Mouse (Mus musculus) frontal cortex, postnatal 14 days (tissue): ENCODE measurements around the gene Ncaph.
"Not testable (repeated sequence)": the region's sequence is repeated elsewhere in the genome, so short reads cannot be mapped to it uniquely, and the experiment has no call there.

Source experiments
- DNase-seq, 2 experiments: peaks; one replicate each; pipeline ENCODE4 v3.0.0; 2022; ENCODE audit warnings: low spot score in 2 of 2

Ncaph gene

DNA sequence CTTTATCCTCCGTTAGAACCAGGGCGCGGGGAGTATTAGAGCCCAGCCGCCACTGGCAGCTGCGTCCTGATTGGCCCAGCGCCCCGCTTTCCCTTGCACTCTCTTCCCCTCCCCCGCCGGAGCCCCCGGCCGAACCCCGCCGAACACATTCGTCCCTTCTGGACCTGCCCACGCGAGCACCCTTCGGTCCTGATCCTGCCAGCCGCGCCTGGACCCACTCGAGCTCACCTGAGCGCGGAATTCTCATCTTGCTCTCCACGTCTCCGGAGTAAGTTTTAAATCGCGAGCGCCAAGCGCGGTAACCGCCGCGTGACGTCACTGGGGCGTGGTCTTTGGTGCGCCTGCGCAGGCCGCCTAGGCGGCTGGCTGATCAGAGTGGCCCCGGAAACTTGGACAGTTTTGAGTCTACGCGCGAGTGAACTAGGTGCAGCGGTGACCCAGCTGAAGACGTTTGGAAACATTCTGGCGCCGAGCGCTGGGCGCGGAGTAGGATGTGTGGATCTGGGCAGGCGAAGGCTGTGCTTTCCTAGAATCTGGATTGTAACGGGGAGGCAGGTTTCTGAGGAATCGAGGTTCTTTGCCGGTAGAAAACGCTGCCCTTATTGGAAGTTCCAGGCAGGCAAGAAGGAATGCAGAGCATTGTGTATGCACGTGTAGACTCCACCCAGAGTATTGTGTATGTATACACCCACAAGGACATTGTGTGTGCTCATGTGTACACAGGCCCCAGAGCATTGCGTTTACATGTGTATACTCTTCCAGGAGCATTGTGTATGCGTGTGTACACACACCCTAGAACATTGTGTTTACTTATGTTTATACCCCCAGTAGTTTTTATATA is at the start of gene Ncaph:
TSS of gene Ncaph (minus strand) at position 334 of the 841 bp plus-strand sequence.
- DNase-seq, result peak; percentile 73 to 90

DNA sequence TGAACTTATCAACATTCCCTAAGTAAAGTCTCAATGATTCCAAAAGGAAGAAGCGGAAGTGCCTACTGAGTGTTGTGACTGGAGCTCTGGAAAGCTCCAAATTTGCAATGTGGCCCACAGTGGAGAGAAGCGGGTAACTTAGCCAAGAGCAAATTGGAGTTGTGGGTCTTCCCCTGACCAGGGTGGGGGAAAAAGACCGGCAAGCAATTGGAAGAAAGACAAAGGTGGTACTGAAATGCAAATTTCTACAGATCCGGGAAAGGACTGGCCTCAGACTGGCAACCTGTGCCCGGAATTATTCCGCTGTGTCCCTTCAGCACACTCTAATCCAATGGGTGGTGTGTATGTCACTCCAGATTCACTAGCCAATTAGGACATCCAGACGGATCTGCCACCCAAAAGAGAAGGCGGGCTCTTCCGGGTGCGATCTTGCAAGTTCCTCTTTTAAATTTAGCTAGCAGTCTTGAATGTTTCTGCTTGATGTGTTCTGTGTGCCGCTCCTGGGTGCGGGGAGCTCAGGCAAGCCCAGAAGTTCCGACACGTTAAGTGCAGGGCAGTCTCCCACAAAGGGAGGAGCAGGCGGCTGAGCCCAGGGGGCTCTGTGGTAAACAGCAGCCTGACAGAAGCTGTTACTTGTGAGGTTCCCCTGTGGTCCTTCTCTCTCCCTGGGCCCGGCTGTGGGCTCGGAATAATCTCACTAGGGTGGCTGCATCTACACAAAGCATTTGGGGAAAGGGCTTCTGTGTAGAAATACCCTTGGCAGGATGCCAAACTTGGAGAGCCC is 49.0 kb upstream of the Ncaph start:
- peak; percentile 72 to 80 for DNase-seq

DNA sequence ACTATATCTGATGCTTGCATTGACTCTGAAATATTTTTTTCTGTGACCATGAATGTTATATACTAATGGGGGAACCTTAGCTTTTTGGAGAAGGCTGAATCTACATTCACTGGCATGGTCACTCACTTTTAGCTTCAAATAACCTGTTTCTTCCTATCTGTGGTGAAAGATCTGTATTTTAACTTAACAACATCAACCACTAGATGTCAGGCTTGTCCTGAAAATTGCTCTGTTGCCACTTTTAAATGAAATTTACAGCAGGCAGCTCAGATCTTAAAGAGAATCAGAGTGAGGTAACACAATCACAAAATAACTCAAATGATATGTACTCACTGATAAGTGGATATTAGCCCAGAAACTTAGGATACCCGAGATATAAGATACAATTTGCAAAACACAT is 32.5 kb upstream of the Ncaph start:
- not testable (repeated sequence) for DNase-seq

DNA sequence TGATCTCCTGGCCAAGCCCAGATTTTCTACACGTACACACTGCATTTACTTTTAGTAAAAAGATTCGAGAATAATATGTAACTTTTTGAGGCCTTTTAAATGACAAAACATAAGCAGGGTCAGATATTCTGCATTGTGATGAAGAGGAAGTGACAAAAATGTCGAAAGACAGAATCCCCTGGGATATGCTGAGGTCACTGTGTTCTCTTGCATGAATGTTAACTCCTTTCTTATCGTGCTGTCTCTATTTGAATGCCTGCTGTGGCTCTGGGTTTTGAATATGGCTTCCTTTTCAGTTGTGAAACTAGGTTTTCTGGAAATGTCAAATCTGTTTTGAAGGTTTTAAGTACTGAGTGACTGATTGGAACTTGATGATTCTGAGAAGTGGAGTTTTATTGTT is 31.9 kb upstream of the Ncaph start:
- no peak for DNase-seq

DNA sequence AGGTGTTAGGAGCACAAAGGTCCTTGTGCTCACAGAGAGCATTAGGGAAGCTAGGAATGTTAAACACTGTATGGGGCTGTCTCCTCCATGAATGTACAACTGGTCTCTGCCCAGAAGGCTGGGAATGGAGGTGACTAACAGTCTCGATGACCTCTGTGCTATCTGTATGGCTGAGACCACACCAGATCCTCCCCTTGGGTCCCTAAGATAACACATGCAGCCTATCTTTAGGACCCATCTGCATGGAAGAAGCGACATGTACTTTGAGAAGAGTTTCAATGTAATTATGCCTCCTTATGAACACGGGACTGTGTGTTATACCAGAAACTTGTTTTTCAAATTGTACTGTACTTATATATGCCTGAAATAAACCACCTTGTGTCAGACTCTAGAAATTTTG is 11.9 kb upstream of the Ncaph start:
- no peak for DNase-seq

DNA sequence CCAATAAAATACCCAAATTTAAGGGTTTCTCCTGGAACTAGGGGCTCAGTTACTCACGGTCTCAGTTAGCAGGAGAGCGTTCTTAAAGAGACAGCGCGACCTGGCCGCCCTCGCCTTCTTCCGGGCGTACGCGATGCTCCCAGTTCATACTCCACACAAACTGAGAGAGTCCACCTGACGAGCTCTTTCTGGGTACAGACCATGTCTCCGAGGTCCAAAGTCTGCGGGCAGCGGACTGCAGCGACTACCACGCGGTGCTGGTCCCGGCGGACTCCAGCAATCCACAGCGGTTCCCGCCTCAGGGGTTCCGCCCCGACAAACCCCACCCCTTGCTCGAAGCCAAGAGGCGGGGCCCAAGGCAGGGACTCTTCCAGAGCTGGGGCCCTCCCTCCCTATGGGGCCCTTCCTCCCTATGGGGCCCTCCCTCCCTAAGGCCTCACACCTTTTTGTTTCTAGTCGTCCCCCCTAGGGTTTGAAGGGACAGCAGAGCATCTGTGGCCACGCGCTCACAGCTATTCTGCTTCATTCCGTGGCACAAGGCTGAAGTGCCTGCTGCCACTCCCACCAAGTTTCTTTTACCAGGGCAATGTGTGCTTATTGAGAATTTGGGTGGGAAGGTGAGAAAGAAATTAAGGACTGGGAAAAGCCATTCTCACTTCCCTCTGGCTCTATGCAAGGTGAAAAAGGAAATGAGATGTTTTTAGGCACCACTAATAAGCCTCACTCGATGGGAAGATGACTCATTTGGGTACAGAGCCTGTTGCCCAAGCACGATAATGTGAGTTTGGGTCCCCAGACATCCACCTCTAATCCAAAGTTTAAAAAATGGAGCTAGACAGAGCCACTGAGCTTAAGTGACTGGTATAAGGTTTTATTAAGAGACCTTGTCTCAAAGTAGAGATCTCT is 9.7 kb upstream of the Ncaph start, which contains the start of gene Itpripl1:
TSS of gene Itpripl1 (minus strand) at position 285 of the 906 bp plus-strand sequence.
- DNase-seq, result peak in 1 of 2 experiments; percentile 33

DNA sequence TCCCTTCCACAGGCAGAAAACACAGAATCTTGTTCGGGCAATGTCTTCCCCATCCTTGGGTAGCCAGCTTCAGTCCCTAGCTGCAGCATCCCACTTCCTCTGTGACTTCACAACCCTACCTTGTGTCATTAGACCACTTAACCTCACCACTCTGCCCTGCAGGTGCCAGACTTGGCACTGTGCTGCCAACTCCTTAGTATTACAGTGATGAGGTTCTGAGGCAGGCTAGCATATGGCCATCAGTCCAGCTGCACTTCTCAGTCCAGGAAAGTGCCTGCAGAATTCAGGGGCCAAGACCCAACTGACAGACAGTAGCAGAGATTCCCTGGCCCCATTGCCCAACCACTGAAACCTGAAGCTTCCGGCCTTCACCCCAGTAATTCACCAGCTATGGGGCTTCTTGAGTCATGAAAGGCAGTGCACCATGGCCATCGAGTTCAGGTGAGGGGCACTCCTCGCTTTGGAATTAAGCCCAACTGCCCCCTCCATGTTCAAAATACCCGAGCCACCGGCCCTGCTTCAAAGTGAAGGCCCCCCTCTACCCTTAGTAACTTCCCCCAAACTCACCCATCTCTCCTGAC is 8.9 kb upstream of the Ncaph start:
- no peak for DNase-seq

DNA sequence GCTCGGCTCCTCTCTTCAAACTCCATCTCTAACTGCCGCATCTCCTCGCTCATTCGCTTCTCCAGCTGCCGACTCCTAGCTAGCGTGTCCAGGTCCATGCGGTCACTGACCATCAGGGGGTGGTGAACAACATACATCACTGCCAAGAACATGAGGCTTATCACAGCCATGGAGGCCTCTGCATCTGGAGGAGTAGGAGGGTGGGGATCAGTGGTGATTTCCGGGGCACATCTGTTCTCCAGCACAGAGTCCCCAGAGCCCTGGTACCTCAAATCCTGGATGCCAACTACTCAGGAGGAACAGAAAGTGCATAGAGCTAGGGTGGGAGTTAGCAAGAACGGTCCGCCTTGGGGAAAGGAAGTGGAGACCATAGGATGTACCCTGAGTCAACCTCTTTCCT is 8.3 kb upstream of the Ncaph start:
- no peak for DNase-seq

DNA sequence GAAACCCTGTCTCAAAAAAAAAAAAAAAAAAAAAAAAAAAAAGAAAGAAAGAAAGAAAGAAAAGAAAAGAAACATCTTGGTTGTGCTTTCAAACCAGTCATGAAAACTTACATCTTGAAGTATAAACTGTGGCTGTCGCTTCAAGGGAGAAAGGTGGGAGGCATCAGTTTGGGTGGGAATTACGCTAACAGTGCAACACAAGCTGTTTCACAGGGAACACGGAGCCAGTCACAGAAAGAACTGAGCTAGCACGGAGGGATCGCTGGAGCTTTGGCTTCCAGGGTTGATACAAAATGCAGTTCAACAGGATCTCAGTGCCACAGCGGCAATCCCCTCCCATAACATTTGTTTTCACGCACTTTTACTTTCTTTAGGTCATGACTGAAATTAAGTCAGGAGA is 6.3 kb upstream of the Ncaph start:
- no peak for DNase-seq

DNA sequence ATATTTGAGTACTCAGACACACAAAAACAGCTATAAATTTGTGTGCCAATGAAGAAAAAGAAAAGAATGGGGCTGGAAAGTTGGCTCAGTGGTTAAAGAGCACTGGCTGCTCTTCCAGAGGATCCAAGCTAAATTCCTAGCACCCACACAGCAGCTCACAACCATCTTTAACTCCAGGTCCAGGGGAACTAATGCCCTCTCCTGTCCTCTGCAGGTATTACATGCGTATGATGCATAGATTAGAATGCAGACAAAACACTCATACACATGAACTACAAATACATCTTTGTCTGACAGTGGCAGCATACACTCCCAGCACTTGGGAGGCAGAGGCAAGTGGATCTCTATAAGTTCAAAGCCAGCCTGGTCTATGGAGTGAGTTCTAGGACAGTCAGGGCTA is 5.9 kb upstream of the Ncaph start:
- no peak for DNase-seq

DNA sequence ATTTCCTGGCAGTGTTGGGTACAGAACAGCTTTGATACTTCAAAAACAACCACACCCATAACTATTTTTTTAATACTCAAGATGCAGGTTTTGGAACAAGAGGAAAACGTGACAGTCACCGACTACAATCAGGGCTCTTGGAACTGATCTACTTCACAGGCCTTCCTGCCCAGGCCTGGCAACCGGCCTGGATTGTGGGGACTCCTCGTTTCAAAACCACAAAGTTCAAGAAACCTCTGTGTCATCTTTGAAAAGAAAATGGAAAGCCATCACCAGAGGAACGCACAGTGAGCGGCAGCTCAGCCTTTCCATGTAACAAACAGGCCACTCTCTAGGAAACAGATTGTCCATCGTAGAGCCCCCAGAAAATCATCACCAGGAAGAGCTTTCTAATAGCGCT is 5.3 kb upstream of the Ncaph start:
- no peak for DNase-seq

DNA sequence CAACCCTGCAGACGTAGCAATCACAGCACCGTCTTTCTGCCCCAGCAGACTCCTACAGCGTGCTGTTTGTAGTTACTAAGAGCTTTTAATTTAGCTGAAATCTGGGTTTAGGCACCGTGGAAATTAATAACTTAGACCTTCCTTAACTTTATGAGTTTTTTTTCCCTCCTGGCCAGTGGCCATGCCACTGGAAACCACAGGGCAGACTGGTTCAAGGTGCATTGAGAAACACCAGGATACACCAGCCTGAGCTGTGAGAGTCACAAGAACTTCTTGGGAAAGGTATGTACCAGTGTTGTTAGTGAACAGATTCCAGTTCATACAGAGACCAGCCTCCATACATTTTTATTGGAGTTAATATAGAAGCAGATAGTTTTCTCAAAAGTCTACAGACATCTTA is 4.7 kb upstream of the Ncaph start:
- no peak for DNase-seq

DNA sequence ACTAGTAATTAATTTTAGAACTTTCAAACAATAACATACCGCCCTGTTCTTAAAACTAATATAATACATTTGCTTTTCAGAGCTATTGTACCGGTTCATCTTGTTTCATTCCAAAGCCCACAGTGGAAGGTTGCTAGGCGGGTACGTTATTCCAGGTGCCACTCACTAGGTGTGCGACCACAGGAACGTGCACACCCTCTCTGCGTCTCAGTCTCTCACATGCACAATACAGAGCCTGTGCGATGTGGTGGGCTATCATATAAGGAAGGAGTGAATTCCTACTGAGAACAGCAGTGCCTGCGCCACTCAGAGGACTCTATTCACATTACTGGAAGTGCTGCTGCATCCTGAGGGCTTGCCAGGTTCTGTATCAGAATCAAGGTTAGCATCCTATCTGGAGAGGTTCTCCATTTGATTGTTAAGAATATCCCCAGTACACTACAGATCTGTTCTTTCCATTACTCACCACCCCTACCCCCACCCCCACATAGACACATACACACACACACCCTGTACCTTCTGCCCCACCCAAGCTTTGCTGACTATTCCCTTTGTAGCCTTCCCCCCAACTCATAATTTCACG is 4.2 kb upstream of the Ncaph start:
- DNase-seq, result no peak

DNA sequence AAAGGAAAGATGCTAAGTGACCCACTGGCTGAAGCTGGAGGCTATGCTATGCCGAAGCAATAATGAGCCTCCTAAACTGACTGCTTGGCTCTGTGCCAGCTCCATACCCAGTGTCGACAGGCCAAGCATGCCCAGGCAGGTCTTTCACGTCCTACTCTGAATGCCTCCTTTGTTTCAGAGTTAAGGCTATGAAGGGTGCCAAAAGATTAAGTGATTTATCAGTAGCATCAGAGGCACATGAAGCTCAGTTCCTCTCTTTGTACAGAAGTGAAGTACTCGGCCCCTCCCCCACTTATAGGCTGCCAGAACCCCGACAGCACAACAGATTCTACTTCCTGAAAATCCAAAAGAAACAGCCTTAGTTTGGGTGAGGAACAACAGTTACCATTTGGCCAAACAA is 3.2 kb upstream of the Ncaph start:
- no peak for DNase-seq

DNA sequence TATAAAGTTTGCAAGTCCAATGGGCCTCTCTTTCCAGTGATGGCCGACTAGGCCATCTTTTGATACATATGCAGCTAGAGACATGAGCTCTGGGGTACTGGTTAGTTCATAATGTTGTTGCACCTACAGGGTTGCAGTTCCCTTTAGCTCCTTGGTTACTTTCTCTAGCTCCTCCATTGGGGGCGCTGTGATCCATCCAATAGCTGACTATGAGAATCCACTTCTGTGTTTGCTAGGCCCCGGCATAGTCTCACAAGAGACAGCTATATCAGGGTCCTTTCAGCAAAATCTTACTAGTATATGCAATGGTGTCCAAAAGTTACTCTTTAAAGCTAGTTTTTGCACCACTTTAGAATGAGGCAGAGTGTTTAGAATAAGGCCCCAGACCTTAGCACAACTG is 1.5 kb upstream of the Ncaph start:
- not testable (repeated sequence) for DNase-seq

DNA sequence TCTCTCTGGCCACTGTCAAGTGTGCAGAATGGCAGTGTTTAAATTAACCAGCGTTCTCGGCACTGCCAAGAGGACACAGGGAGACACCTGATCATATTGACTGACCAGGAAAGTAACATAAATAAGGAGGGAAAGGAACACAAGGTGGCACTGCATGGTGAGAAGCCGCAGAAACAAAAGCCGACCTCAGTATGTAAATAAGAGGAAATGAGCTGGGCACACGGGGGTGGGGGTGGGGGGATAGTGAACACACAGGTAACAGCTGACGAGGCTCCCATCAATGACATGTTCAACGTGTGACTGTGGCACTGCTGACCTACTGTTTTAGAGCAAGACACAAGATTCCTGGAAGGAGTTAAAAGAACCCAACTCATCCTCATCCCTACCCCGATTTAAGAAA is 2.4 kb downstream of the Ncaph start:
- DNase-seq, result no peak

DNA sequence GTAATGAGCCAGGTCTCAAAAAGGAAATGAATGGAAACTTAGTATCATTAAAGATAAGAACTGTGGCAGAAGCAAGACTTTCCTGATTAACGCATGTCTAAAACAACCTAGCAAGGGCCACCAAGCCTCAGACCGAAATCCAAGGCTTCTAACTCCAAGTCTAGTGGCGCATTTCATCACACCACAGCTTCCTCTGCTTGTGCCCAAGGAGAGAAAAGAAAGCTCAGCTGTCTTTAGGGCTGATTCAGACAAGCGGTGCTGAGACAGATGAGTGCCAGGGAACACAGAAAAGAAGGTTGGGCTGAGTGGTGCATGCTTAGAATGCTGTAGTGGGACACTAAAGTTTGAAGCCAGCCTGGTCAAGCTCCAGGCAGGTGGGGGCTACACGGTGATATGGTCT is 4.8 kb downstream of the Ncaph start:
- no peak for DNase-seq

DNA sequence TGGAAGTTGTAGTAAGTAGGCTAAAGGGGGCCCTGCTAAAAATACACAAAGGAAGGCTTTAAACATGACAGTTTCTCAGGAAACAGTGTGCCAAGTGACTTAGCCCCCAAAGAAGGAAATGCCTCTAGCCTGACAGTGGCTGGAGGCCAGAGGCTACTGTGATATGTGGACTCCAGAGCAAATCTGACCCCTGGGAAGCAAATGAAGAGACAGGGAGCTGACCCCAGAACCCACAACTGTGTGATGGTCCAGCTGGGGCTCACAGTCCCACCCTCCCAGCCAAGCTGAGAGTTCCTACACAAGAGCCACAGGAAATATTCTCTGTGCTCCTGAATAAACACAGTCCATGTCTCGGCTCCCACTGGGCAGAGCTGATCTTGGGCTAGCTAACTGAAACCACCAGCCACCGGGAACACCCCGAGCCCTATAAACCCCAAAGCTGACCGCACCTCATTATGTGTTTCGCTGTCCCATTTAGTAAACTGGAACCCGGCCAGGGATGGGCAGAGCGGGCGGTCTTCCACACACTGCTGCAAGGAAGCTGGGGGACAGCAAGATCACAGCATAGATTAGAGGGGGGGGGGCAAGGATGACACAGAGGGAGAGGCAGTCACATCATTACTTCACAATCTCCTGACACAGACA is 12.0 kb downstream of the Ncaph start:
- no peak for DNase-seq

DNA sequence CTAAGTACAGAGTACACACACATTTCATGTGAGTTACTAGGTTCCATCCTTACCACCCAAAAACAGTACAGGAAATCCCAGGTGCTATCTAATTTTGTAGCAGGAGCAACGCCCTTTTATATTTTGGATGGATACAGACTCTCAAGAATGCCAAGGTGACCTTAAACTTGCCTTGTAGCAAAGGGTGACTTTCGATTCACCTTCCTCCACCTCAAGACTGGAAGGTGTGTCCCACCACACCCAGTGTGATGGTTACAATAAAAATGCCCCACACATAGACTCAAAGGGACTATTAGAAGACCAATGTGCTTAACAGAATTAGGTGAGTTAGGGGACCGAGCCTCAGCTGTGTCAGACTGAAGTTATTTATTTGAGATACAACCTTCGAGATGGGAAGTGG is 24.8 kb downstream of the Ncaph start:
- no peak for DNase-seq

DNA sequence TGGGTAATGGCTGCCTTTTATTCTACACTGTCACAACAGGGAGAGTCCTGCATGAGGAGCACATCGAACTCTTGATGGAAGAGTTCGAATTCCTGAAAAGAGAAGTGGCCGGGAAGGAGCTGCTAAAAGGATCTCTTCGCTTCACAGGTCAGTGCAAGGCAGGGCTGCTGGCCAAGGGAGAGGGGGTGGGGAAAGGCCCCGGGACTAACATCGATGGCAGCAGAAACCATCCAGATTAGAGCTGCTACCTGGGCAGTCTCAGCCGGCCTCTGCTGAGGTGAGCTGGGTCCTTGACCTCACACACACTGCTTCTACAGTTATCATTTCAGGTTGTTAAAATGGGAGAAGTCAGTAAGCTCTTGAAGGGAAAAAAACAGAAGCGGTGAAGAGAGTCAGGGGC is 41.8 kb downstream of the Ncaph start:
- no peak for DNase-seq

DNA sequence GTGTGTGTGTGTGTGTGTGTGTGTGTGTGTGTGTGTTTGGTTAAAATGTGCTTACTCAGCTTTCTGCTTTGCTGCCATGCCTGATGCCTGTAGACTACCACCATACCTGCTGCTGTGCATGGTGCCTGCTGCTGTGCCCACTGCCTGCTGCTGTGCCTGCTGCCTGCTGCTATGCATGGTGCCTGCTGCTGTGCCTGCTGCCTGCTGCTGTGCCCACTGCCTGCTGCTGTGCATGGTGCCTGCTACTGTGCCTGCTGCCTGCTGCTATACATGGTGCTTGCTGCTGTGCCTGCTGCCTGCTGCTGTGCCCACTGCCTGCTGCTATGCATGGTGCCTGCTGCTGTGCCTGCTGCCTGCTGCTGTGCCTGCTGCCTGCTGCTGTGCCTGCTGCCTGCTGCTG is 43.6 kb downstream of the Ncaph start:
- DNase-seq, result not testable (repeated sequence)
